Mouse (Mus musculus) midbrain, embryonic 16.5 days (tissue): ENCODE results near the gene Nr3c2. TPM values are rescaled to one million over a fixed set of nuclear protein-coding genes. Genes with fewer than 3 reads are reported as not detected.

Experiments
- ATAC-seq: fragments of 200-750 bp; cut with Nextera tagmentation; 2 replicates; pipeline ENCODE4 v1.8.0; 2017; ENCODE audit warnings: moderate TSS enrichment
- H3K27ac ChIP-seq: fragments of 300-500 bp; sonication (generic); 2 replicates; pipeline ENCODE4 v1.5.1; 2014; ENCODE audit warnings: mild to moderate bottlenecking, low read length, mixed read lengths
- H3K27me3 ChIP-seq: fragments of 300-500 bp; sonication (generic); 2 replicates; pipeline ENCODE4 v1.6.1; 2014; ENCODE audit warnings: low read depth, low read length, mixed read lengths; ENCODE audit not compliant: control insufficient read depth, insufficient read depth
- H3K36me3 ChIP-seq: fragments of 300-500 bp; sonication (generic); 2 replicates; pipeline ENCODE4 v1.6.1; 2014; ENCODE audit warnings: mild to moderate bottlenecking, low read length, moderate library complexity, mixed read lengths; ENCODE audit not compliant: control insufficient read depth, insufficient read depth
- H3K4me1 ChIP-seq: fragments of 300-500 bp; sonication (generic); 2 replicates; pipeline ENCODE4 v1.6.1; 2014; ENCODE audit warnings: mild to moderate bottlenecking, low read length, mixed read lengths; ENCODE audit not compliant: control insufficient read depth, insufficient read depth
- H3K4me2 ChIP-seq: fragments of 300-500 bp; sonication (generic); 2 replicates; pipeline ENCODE4 v1.6.1; 2014; ENCODE audit warnings: mild to moderate bottlenecking, low read length, mixed read lengths
- H3K4me3 ChIP-seq: fragments of 300-500 bp; sonication (generic); 2 replicates; pipeline ENCODE4 v1.5.1; 2014; ENCODE audit warnings: low read depth, mild to moderate bottlenecking, low read length, moderate library complexity, mixed read lengths
- H3K9ac ChIP-seq: fragments of 300-500 bp; sonication (generic); 2 replicates; pipeline ENCODE4 v1.6.1; 2014; ENCODE audit warnings: low read depth, low read length, mixed read lengths
- H3K9me3 ChIP-seq: fragments of 300-500 bp; sonication (generic); replicated peaks from 2 replicates; pipeline ENCODE4 v1.6.1; 2014; ENCODE audit warnings: mild to moderate bottlenecking, low read length, mixed read lengths; ENCODE audit not compliant: control insufficient read depth, poor library complexity, severe bottlenecking
- WGBS: fragments of 180-500 bp; shearing (Covaris S2); extraction: QIAGEN DNeasy Blood & Tissue Kit; methylation state at CpG from one replicate; pipeline ENCODE4 v1.1.7; 2014; 5-methylcytosine and 5-hydroxymethylcytosine counted together
- polyA plus RNA-seq: library from polyadenylated mRNA; unstranded; fragments of >200 nt; fragmentation: Nextera tagmentation; extraction: Ambion mirVana; gene quantifications from 2 replicates; pipeline ENCODE4 v1.2.1, GENCODE M21; 2015

Gene Nr3c2
- polyA plus RNA-seq, 1 experiment from 2014 or later, result 3.0 TPM

DNA sequence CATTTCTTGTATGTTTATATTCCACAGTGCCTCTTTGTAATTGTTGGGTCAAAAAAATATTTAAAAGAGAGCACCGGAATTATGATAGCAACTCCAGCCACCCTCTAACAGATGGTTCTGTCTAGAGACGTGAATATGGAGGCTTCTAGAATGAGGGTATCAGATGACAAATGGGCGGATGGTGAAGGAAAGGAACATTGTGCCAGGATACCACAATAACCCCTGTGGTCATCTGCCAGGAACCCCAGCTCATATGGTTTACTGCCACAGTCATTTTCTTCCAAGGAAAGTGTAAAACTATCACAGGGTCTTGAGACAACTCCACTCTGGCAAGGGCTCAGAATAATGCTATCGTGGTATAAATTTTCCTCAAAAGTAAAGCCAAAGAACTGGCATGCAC lies 289.1 kb downstream of the Nr3c2 start:
- H3K4me3 ChIP-seq, result no peak overlapping the region
- 80% methylated on average over 4 of the region's 4 CpGs for WGBS
- H3K36me3 ChIP-seq, result no peaks in the 10 kb centered on the region
- H3K9ac ChIP-seq, result no peak overlapping the region
- H3K27me3 ChIP-seq, result no peaks in the 10 kb centered on the region
- no peak overlapping the region for H3K27ac ChIP-seq
- ATAC-seq, result no peak
- H3K9me3 ChIP-seq, result no peaks in the 10 kb centered on the region
- H3K4me2 ChIP-seq, result no peak overlapping the region
- no peaks in the 10 kb centered on the region; the same call in 1 of the 2 replicates for H3K4me1 ChIP-seq

GRCm38 (mm10) chr8:77189318-77189717 lies 290.1 kb downstream of the Nr3c2 start:
- ATAC-seq, result no peak
- H3K4me2 ChIP-seq, result no peak overlapping the region
- H3K9ac ChIP-seq, result no peak overlapping the region
- no peak overlapping the region for H3K27ac ChIP-seq
- H3K4me1 ChIP-seq, result no peaks in the 10 kb centered on the region; the same call in 1 of the 2 replicates
- 85% methylated on average over 9 of the region's 9 CpGs for WGBS
- no peaks in the 10 kb centered on the region for H3K9me3 ChIP-seq
- no peak overlapping the region for H3K4me3 ChIP-seq
- no peaks in the 10 kb centered on the region for H3K36me3 ChIP-seq
- H3K27me3 ChIP-seq, result no peaks in the 10 kb centered on the region

- no peak for ATAC-seq
- H3K4me2 ChIP-seq, result no peak overlapping the region
- H3K4me1 ChIP-seq, result no peaks in the 10 kb centered on the region; the same call in 1 of the 2 replicates
- WGBS, result 91% methylated on average over 3 of the region's 3 CpGs
- H3K9me3 ChIP-seq, result no peaks in the 10 kb centered on the region
- no peak overlapping the region for H3K4me3 ChIP-seq
- no peaks in the 10 kb centered on the region for H3K27me3 ChIP-seq
- H3K36me3 ChIP-seq, result no peaks in the 10 kb centered on the region
- H3K9ac ChIP-seq, result no peak overlapping the region
- H3K27ac ChIP-seq, result no peak overlapping the region
Observed at GRCm38 (mm10) chr8:77190393-77190792, 291.2 kb downstream of the Nr3c2 start.

GRCm38 (mm10) chr8:77209297-77209696 lies 310.1 kb downstream of the Nr3c2 start:
- WGBS, result 92% methylated on average over 3 of the region's 3 CpGs

GRCm38 (mm10) chr8:77213893-77214464 lies 314.7 kb downstream of the Nr3c2 start:
- H3K9ac ChIP-seq, result no peak overlapping the region
- no peak overlapping the region for H3K4me3 ChIP-seq
- 85% methylated on average over 3 of the region's 3 CpGs for WGBS
- H3K4me1 ChIP-seq, result peaks cover 2% of the 10 kb centered on the region; the same call in 1 of the 2 replicates
- H3K9me3 ChIP-seq, result no peaks in the 10 kb centered on the region
- H3K36me3 ChIP-seq, result no peaks in the 10 kb centered on the region
- no peak for ATAC-seq
- H3K4me2 ChIP-seq, result no peak overlapping the region
- no peaks in the 10 kb centered on the region for H3K27me3 ChIP-seq
- no peak overlapping the region for H3K27ac ChIP-seq

More at GRCm38 (mm10) chr8:77209297-77209696, 310.1 kb downstream of the Nr3c2 start:
- H3K4me1 ChIP-seq, result no peaks in the 10 kb centered on the region
- H3K27ac ChIP-seq, result no peak overlapping the region
- H3K4me2 ChIP-seq, result no peak overlapping the region
- no peaks in the 10 kb centered on the region for H3K9me3 ChIP-seq
- no peak overlapping the region for H3K9ac ChIP-seq
- ATAC-seq, result no peak
- H3K4me3 ChIP-seq, result no peak overlapping the region
- H3K36me3 ChIP-seq, result no peaks in the 10 kb centered on the region
- H3K27me3 ChIP-seq, result no peaks in the 10 kb centered on the region

DNA sequence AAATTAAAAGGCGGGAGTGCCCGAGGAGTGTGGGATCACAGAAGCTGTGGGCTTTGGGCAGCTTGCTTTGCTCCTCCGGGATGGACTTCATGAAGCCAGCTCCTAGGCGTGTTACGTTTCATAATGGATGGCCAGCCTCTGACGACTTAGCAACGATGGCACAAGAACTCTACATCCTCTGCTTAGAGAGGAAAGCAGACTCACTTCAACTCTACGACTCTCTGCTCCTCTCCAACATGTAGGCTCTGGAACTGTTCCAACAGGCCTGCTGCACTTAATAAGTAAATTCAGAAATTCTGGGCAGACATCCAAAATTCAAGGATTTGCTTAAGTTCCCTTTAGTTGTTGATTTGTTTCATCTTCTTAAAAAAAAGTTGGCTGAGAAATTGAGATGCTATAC lies 315.4 kb downstream of the Nr3c2 start:
- 63% methylated on average over 8 of the region's 8 CpGs for WGBS
- H3K27ac ChIP-seq, result no peak overlapping the region
- peaks cover 2% of the 10 kb centered on the region; the same call in 1 of the 2 replicates for H3K4me1 ChIP-seq
- H3K9ac ChIP-seq, result no peak overlapping the region
- H3K9me3 ChIP-seq, result no peaks in the 10 kb centered on the region
- H3K4me2 ChIP-seq, result no peak overlapping the region
- no peaks in the 10 kb centered on the region for H3K27me3 ChIP-seq
- no peaks in the 10 kb centered on the region for H3K36me3 ChIP-seq
- no peak for ATAC-seq
- H3K4me3 ChIP-seq, result no peak overlapping the region

DNA sequence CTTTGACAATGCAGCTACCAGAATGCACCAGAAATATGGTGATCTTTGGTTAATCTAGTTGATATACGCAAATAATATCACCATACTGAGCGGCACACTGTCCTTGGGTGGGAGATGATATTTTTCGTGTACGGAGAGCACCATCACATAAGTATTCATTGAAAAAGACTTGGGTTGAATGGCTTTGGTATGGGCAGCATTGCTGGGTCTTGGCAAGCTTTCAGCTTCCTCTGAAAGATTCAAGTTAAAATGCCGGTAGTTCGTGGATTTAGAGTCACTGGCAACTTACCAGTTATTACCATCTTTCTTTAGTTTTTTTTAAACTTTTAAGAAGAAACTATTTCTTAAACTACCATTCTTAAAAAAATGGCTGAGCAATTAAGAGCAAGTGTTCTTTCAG lies 315.9 kb downstream of the Nr3c2 start:
- 75% methylated on average over 6 of the region's 6 CpGs for WGBS
- no peaks in the 10 kb centered on the region for H3K27me3 ChIP-seq
- no peak for ATAC-seq
- no peaks in the 10 kb centered on the region for H3K9me3 ChIP-seq
- no peak overlapping the region for H3K4me2 ChIP-seq
- no peak overlapping the region for H3K4me3 ChIP-seq
- H3K36me3 ChIP-seq, result no peaks in the 10 kb centered on the region
- H3K27ac ChIP-seq, result no peak overlapping the region
- no peak overlapping the region for H3K9ac ChIP-seq
- H3K4me1 ChIP-seq, result peaks cover 2% of the 10 kb centered on the region; the same call in 1 of the 2 replicates

GRCm38 (mm10) chr8:77223123-77223522 lies 323.9 kb downstream of the Nr3c2 start:
- no peaks in the 10 kb centered on the region for H3K27me3 ChIP-seq
- ATAC-seq, result no peak
- H3K9ac ChIP-seq, result no peak overlapping the region
- H3K36me3 ChIP-seq, result no peaks in the 10 kb centered on the region
- no peak overlapping the region for H3K4me2 ChIP-seq
- H3K4me3 ChIP-seq, result no peak overlapping the region
- H3K27ac ChIP-seq, result no peak overlapping the region
- 73% methylated on average over 4 of the region's 4 CpGs for WGBS
- H3K9me3 ChIP-seq, result no peaks in the 10 kb centered on the region
- H3K4me1 ChIP-seq, result no peaks in the 10 kb centered on the region

DNA sequence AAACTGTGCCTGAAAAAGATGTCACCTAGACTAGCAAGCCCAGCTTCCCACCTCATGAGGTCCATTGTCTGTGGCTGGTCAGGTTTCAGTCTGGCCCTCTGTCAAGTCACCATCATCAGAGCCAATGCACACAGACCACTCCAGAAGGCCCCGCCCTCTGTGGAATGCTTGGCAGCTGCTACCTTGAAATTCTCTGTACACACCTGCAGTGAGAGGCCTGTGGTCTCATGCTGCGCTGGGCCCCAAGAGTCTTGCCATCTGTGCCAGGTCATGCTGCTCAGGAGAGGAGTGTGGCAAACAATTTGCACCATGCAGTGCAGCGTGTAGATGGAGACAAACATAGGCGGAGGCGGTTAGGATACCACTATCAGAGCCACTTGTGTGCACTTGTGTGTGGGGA lies 328.5 kb downstream of the Nr3c2 start:
- 90% methylated on average over 5 of the region's 5 CpGs for WGBS
- H3K9me3 ChIP-seq, result no peaks in the 10 kb centered on the region
- no peak overlapping the region for H3K27ac ChIP-seq
- H3K36me3 ChIP-seq, result no peaks in the 10 kb centered on the region
- no peak; the same call in 1 of the 2 replicates for ATAC-seq
- no peaks in the 10 kb centered on the region for H3K27me3 ChIP-seq
- H3K9ac ChIP-seq, result no peak overlapping the region
- no peak overlapping the region for H3K4me2 ChIP-seq
- H3K4me1 ChIP-seq, result no peaks in the 10 kb centered on the region
- H3K4me3 ChIP-seq, result no peak overlapping the region
